Mouse (Mus musculus) testis, adult 2 months (tissue): Measurements from ENCODE around the gene Mlh1. TPM values are rescaled to one million over a fixed set of nuclear protein-coding genes. Genes with fewer than 3 reads are reported as not detected.
A peak's percentile ranks its signal among the peaks of the same experiment; 100 is the strongest.

Source experiments
- H3K27ac ChIP-seq: fragments of 200-500 bp; 2 replicates; pipeline ENCODE4 v1.5.1; 2012; ENCODE audit warnings: low read depth, low read length; ENCODE audit not compliant: control insufficient read depth, insufficient read depth
- H3K27me3 ChIP-seq: fragments of 200-500 bp; 2 replicates; pipeline ENCODE4 v1.6.1; 2012; ENCODE audit warnings: mild to moderate bottlenecking, low read length, moderate library complexity; ENCODE audit not compliant: control insufficient read depth, insufficient read depth
- H3K36me3 ChIP-seq: fragments of 200-500 bp; 2 replicates; pipeline ENCODE4 v1.6.1; 2012; ENCODE audit warnings: mild to moderate bottlenecking, low read length; ENCODE audit not compliant: control insufficient read depth, insufficient read depth
- H3K4me1 ChIP-seq: fragments of 200-500 bp; 2 replicates; pipeline ENCODE4 v1.6.1; 2012; ENCODE audit warnings: low read length; ENCODE audit not compliant: control insufficient read depth, insufficient read depth
- H3K4me3 ChIP-seq: fragments of 200-500 bp; 2 replicates; pipeline ENCODE4 v1.5.1; 2012; ENCODE audit warnings: low read depth, mild to moderate bottlenecking, low read length, moderate library complexity, mixed read lengths; ENCODE audit not compliant: control insufficient read depth
- CTCF ChIP-seq: fragments of 200-500 bp; IDR thresholded peaks from 2 replicates; pipeline ENCODE4 v1.5.1; 2012; ENCODE audit warnings: low read depth, mild to moderate bottlenecking, inconsistent platforms, low read length, moderate library complexity; ENCODE audit not compliant: control insufficient read depth, insufficient read depth, insufficient replicate concordance
- POLR2A ChIP-seq: fragments of 200-500 bp; IDR thresholded peaks from 2 replicates; pipeline ENCODE4 v1.6.1; 2012; ENCODE audit warnings: low read depth, mild to moderate bottlenecking, inconsistent platforms, low read length, moderate library complexity; ENCODE audit not compliant: control insufficient read depth
- polyA plus RNA-seq: library from polyadenylated mRNA; depleted of rRNA; stranded (reverse); fragments of >200 nt; gene quantifications from 2 replicates; pipeline ENCODE4 v1.2.3, GENCODE M21; 2012

The Mlh1 gene
- polyA plus RNA-seq, 1 experiment, result 12.1 TPM

DNA sequence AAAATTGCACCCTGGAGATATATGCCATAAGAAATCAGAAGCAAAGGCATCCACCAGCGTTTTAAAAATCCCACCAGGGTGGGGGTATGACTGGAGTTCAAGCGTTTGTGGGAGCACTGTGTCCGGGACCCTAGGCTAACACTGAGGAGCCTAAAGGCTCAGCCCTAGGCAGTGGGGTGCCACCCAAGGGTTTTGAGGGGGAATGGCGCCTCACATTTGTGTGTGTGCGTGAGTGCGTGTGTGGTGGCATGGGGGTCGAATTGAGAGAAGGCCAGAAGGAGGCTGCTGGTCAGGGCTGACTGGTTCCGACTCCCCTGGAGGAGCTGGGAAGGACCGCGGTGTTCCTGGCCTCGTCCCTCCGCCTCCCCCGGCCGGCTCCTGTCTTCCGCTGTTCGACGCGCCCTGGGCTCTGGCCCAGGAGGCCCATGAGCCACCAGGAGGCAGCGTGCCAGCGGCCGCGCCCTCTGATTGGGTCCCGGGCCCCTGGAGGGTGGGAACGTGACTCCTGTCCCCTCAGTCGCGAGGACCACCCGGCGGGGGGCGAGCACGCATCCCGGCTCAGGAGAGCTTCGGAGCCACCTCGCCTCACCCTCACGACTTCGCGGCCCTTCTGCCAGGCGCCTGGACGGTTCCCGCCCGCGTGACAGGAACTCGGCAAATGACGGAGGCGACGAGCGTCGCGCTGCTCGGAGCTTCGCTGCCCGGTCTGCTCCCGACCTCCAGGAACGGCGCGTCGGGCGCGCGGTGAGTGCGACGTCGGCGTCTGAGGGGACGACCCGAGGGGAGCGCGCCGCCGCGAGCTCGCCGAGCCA is 39.6 kb upstream of the Mlh1 start, which contains the start of gene Trank1:
Gene Trank1, plus strand, starts transcription at position 709 of the 812 bp plus-strand sequence.
- Histone ChIP-seq H3K27ac (peak within 1 kb of the TSS; percentile 33), H3K36me3 (no peaks in the 10 kb centered on the region), H3K4me1 (peaks cover 5% of the 10 kb centered on the region), H3K4me3 (peak within 1 kb of the TSS; percentile 80), H3K27me3 (no peaks in the 10 kb centered on the region)
- no peak for TF ChIP-seq CTCF
- peak; percentile 61 for TF ChIP-seq POLR2A

GRCm38 (mm10) chr9:111306142-111306541 is 34.6 kb upstream of the Mlh1 start:
- TF ChIP-seq POLR2A, result no peak
- TF ChIP-seq CTCF, result no peak
- Histone ChIP-seq H3K27ac (peak overlapping the region; percentile 68), H3K4me1 (peaks cover 2% of the 10 kb centered on the region; the same call in 1 of the 2 replicates), H3K4me3 (no peak overlapping the region), H3K36me3 (no peaks in the 10 kb centered on the region), H3K27me3 (no peaks in the 10 kb centered on the region)

DNA sequence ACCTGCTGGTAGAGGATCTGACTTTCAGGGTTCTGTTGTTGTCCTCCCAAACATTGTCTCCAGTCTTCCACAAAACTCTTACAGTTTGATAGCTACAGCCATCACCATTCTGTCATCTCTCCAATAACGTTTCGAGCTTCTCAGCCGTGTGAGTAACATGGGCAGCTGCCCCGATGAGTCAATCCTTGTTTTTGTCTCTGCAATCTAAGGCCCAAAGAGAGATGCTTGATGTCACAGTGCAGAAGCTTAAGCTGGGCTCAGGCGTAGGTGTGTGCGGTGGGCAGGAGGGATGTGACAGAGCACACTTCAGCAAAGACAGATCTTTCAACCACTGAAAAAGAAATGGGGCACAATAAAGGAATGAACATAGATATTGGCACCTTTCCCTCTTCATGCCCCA is 32.4 kb upstream of the Mlh1 start:
- no peaks in the 10 kb centered on the region for H3K27me3 ChIP-seq
- H3K27ac ChIP-seq, result no peak overlapping the region
- H3K4me3 ChIP-seq, result no peak overlapping the region
- TF ChIP-seq CTCF, result no peak
- TF ChIP-seq POLR2A, result no peak
- H3K4me1 ChIP-seq, result no peaks in the 10 kb centered on the region
- H3K36me3 ChIP-seq, result no peaks in the 10 kb centered on the region

DNA sequence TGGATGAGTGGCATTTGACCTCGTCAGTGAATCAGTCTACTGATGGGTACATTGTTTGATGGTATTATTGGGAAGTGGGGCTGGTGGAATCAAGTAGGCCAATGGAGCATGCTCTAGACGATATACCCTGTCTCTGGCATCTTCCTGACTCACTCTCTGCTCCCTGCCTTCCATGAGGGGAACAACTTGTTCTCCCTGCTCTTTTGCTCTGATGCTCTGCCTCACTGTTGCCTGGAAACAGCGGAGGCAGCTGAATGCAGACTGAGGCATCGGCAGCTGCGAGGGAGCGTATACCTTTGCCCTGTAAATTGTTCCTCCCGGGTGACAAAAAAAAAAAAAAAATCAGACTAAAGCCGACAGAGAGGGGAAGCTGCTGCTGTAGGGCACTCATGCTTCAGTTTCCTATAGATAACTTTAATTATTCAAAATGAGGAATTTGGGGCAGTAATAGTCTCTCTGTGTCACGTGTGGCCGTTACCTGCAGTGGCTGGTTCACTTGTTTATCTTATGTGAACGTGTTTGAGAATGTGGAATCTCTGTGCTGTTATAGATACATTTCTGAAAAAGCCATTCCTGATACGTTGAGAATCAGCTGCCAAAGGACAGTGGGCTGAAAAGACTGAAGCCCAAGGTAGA is 30.7 kb upstream of the Mlh1 start:
- TF ChIP-seq CTCF, result no peak
- no peak for TF ChIP-seq POLR2A
- no peaks in the 10 kb centered on the region for H3K27me3 ChIP-seq
- H3K4me3 ChIP-seq, result no peak overlapping the region
- H3K4me1 ChIP-seq, result peaks cover 3% of the 10 kb centered on the region
- no peaks in the 10 kb centered on the region for H3K36me3 ChIP-seq
- H3K27ac ChIP-seq, result no peak overlapping the region

DNA sequence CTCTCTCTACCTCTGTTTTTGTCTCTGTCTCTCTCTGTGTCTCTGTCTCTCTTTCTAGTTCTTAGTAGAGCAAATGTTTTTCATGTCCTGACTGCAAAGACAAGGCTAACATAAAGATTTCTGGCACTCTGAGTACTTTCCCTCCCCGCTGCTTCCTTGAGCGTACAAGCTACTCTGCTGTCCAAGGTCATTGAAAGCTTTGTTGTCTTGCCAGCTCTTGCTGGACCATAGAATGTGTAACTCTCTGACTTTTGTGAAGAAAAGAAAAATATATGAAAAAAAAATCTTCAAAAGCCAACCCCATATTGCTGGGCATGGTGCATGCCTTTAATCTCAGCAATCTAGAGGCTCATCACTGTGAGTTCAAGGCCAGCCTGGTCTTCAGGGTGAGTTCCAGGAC is 27.0 kb upstream of the Mlh1 start:
- TF ChIP-seq POLR2A (no peak), CTCF (no peak)
- H3K4me3 ChIP-seq, result no peak overlapping the region
- H3K27ac ChIP-seq, result peak overlapping the region; percentile 72
- no peaks in the 10 kb centered on the region for H3K27me3 ChIP-seq
- H3K36me3 ChIP-seq, result no peaks in the 10 kb centered on the region
- peaks cover 6% of the 10 kb centered on the region for H3K4me1 ChIP-seq

DNA sequence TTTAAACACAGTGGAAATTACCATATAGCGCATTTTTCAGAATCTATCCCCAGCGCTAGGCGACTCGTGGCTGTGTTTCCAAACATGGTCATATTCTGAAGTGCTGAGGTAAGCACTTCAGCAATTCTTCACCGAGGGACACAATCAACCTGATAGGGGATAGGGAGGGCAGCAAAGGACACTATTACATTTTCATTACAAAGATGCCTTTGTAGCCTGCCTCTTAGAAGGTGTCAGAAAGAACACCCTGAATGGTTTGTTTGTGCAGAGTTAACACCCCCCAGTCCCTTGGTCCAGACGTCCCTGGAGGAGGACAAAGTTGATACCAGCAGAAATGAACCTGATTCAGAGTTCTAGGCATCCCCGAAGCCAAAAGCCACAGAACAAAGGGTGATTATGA is 24.8 kb upstream of the Mlh1 start:
- peaks cover 6% of the 10 kb centered on the region for H3K4me1 ChIP-seq

DNA sequence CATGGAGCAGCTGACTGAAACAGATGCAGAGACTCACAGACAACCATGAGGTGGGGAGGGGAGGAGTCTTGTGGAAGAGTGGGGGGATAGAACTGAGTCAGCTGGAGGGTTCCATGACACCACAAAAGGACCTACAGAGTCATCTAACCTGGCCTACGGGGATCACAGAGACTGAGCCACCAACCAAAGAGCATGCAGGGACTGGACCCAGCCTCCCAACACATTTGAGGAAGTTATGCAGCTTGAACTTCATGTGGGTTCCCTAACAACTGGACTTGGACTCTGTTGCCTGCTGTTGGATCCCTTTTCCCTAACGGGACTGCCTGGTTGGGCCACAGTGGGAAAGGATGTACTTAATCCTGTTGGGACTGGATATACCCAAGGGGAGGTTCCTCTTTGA is 23.7 kb upstream of the Mlh1 start:
- peak overlapping the region; percentile 85 for H3K4me3 ChIP-seq
- no peaks in the 10 kb centered on the region for H3K36me3 ChIP-seq
- no peaks in the 10 kb centered on the region for H3K27me3 ChIP-seq
- H3K27ac ChIP-seq, result peak overlapping the region; percentile 56; the same call in 1 of the 2 replicates
- TF ChIP-seq CTCF (no peak), POLR2A (peak; percentile 54; the same call in 1 of the 2 replicates)
- peaks cover 6% of the 10 kb centered on the region for H3K4me1 ChIP-seq

More for the DNA sequence above, 24.8 kb upstream of the Mlh1 start:
- Histone ChIP-seq H3K4me3 (peak overlapping the region; percentile 18), H3K36me3 (no peaks in the 10 kb centered on the region), H3K27me3 (no peaks in the 10 kb centered on the region), H3K27ac (peak overlapping the region; percentile 75; the same call in 1 of the 2 replicates)
- TF ChIP-seq CTCF (no peak), POLR2A (no peak)
